Mouse (Mus musculus) liver (tissue): ENCODE measurements around the gene Spon2.

ENCODE experiments used
- DNase-seq: peaks from one replicate; pipeline ENCODE4 v3.0.0-alpha.2; 2020; ENCODE audit warnings: mixed read lengths

Gene Spon2

GRCm38 (mm10) chr5:33218081-33218480 lies at the start of gene Spon2:
TSS of gene Spon2 (minus strand) at chr5:33218455.
- DNase-seq = peak; percentile 79

GRCm38 (mm10) chr5:33254416-33254815 lies 36.2 kb upstream of the Spon2 start:
- no peak for DNase-seq

- DNase-seq = no peak
Measured at GRCm38 (mm10) chr5:33248186-33248585, 29.9 kb upstream of the Spon2 start.

- no peak for DNase-seq
Measured at GRCm38 (mm10) chr5:33247387-33247786, 29.1 kb upstream of the Spon2 start.

- DNase-seq = no peak
Measured at GRCm38 (mm10) chr5:33245701-33246100, 27.4 kb upstream of the Spon2 start.

- no peak for DNase-seq
Measured at GRCm38 (mm10) chr5:33244377-33244920, 26.2 kb upstream of the Spon2 start.

GRCm38 (mm10) chr5:33239934-33240333 lies 21.7 kb upstream of the Spon2 start:
- no peak for DNase-seq

DNA sequence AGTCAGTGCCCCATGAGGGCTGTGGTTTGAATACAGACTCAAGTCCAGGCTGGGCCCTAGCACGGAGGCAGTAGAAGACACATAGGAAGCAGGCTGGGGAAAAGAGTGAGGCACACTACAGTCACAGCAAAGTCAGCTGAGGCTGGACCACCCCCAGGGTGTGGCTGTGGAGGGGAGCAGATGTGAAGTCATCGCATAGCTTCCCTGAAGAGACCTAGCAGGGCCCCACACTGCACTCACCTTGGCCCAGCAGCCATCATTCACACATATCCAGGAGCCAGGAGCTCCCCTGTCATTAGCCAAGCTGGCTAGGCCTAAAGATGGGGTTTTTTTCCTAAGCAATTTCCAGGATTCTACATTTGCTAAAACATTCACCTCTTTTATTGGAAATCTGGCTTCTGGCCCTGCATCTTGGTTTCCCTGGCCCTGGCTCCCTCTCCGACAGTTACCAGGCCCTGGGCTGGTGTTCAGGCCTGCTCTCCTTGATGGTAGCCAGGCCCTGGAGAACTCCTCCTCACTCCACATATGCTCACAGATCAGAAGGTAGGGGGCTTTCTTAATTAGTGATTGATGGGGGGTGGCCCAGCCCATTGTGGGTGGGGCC lies 21.0 kb upstream of the Spon2 start:
- no peak for DNase-seq

DNA sequence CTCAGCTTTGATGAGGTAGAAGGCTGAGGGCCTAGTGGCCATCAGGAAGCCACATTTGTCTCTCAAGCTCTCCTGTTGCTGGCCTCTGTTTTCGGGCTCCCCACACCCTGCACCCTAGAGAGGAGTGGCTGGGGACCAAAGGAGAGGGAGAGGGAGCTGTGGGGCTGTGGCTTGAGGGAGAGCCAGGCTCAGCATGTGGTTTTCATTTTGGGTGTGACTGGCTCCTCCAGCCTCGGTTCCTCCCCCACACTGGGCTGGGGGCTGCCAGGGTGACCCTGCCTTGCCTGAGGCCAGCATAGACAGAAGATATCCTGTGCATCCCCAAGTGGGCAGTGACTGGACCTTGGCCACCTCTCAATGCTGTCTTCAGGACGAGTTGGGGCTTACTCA lies 20.0 kb upstream of the Spon2 start:
- DNase-seq = no peak

- no peak for DNase-seq
Measured at GRCm38 (mm10) chr5:33237600-33238255, 19.5 kb upstream of the Spon2 start.

- DNase-seq = no peak
Measured at GRCm38 (mm10) chr5:33234391-33235031, 16.3 kb upstream of the Spon2 start.

DNA sequence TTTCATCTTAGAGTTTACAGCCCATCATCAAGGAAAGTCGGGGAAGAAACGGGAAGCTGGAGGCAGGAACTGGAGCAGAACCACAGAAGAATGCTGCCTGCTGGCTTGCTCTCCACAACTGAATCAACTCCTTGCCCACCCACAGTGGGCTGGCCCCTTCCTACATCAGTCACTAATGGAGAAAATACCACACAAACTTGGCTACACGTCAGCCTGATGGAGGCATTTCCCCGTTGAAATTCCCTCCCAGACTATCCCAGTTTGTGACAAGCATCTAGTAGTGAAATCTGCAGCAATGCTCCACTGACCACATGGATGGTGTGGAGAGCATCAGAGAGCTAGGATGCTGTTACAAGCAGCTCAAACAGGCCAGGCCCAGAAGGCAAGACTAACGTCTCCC lies 14.5 kb upstream of the Spon2 start:
- DNase-seq = no peak

- no peak for DNase-seq
Measured at GRCm38 (mm10) chr5:33230285-33230684, 12.0 kb upstream of the Spon2 start.

GRCm38 (mm10) chr5:33228428-33228827 lies 10.2 kb upstream of the Spon2 start:
- DNase-seq = no peak

DNA sequence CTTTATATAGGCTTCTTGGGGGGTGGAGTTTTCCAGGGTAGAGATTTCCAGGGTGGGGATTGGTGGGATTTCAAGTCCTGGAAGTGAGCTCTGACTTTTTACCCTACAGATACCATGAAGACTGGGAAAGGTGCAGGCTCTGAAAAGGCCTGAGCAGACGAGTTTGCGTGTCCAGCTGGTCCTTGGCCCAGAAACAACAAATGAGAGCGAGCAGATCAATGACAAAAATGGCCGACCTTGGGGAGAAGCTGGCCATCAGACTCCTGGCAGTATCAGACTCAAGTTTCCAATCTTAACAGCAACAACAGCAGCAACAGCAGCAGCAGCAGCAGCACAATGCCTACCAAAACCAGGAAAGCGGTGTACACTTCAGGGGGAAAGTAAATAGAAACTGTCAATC lies 7.4 kb upstream of the Spon2 start:
- no peak for DNase-seq

DNA sequence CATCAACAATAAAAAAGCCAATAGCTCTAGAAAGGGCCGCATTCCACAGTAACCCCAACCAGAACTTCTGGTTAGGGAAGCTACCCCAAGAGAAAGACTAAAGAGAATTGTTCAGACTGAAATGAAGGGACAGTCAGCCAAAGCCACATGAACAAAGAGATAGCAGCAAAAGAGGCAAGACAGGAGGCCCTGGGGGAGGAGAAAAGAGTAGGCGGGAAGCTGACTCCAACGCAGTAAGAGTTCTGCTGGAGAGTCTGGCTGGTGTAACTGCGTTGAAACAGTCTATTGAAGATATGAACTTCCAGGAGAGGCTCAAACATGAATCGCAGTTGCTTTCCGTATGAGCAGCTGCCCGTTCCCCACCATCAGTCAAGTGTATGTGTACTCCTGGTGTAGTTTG lies 6.2 kb upstream of the Spon2 start:
- no peak for DNase-seq

DNA sequence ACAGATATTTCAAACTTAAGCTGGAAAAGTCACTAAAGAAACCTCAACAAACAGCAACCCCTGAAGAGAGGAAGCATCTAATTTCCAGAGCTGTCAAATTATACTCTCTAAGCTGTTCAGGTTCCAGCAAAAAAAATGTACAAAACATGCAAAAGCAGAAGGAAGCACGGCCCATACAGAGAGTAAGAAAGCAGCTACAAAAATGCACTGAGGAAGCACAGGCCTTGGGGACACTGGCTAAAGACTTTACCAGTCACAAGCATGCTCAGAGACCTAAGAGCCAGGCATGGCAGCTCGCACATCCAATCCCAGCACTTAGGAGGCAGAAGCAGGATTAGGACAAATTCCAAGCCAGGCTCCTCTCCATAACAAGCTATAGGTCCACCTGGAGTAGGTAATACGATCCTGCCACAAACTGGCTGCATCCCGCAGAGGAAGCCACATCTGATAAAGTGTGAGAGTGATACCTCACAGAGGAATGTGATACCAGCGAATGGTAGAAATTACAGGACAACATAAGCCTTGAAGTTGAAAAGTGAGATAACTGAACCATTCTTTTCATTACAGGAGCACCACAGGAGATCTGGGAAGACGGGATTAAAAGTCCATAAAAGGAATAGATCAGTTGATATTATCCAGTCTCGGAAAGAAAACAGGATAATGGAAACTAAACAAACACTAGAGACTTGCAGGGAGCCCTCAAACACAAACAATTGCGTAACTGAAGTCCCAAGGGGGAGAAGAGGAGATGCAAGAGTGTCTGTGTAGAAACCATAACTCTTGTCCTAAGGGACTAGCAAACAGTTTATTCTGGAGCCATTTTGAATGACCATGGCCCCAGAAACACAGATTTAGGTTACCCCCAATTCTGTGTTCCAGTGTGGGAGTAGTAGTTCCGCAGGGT lies 4.8 kb upstream of the Spon2 start:
- no peak for DNase-seq

GRCm38 (mm10) chr5:33222389-33222788 lies 4.1 kb upstream of the Spon2 start:
- no peak for DNase-seq

GRCm38 (mm10) chr5:33220350-33221044 lies 2.2 kb upstream of the Spon2 start:
- DNase-seq = no peak

GRCm38 (mm10) chr5:33219831-33220230 lies 1.6 kb upstream of the Spon2 start:
- DNase-seq = no peak

DNA sequence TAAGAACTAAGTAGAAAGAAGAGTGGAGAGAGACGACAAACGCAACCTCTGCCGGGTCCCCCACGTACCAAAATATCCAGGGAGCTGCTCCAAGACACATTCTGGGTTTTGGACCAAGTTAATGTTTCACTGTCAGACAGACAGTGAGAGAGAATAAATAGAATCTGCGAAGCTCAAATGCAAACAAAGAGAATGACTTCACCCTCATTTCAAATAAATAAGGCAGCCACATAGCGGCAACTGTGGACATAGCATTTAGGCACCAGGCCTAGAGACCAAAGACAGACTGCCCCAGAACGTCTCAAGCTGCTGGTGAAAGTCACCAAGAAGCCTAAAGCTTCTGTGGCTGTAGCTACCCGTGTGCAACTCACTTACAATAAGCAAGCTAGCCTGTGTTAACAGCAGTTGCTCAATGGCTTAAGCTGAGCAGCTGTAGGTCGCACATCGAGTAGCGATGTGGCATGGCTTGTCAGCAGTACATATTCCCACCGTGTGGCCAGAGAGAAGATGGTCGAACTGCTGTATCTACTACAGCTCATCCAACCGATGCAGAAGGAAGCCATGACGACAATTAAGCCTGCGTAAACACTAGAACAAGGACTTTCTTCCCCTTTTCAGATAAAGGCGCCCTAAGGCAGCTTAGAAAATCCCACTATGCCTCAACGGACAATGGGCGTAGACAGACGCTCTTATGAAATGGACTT lies 643 bp upstream of the Spon2 start:
- DNase-seq = no peak

GRCm38 (mm10) chr5:33217663-33218062 lies 592 bp downstream of the Spon2 start:
- DNase-seq = peak; percentile 30
